Comparison of ENCODE assay signal across 8 mouse cellular contexts in genomic region chr5:113220383-113221146, GRCm38 (mm10). TPM values are rescaled to one million over a fixed set of nuclear protein-coding genes. Genes with fewer than 3 reads are reported as not detected.
DNase-seq lines count a peak whose midpoint lies in the region; ATAC-seq and TF ChIP-seq lines count a peak whose summit lies in the region.

No protein-coding gene starts in this region.

- H3K4me1 ChIP-seq in heart, embryonic 12.5 days (replicated peaks) = peaks cover 10% of the 10 kb centered on the region
- H3K4me1 ChIP-seq in cortical plate, adult 2 months (ENCODE audit: control insufficient read depth, insufficient read depth, low read length) = 0 out of 2 replicates have a peak, but pooled peaks cover 1% of the 10 kb centered on the region
- H3K4me1 ChIP-seq in limb, embryonic 12.5 days (replicated peaks) = peaks cover 8% of the 10 kb centered on the region; the same call in 1 of the 2 replicates

- ATAC-seq in heart, embryonic 12.5 days (ENCODE audit: insufficient number of reproducible peaks, low FRiP score) = peak; percentile 15
- peak; percentile 8 to 22; a peak in 1 of 4 replicates for ATAC-seq in hematopoietic stem cell, adult 5-6 weeks (replicated peaks in 1 of 2; ENCODE audit: insufficient read depth in 1 of 2, low FRiP score in 2 of 2, low TSS enrichment in 1 of 2, low read depth in 1 of 2, poor library complexity in 2 of 2, severe bottlenecking in 2 of 2)
- peak; percentile 19; the same call in 1 of the 2 replicates for ATAC-seq in limb, embryonic 12.5 days (ENCODE audit: insufficient number of reproducible peaks, insufficient read depth, low FRiP score, low TSS enrichment, low read depth)

- TF ChIP-seq CTCF in cortical plate, adult 2 months (IDR thresholded peaks at IDR 0.05; ENCODE audit: extremely low read depth, insufficient read depth, low read length) = no peak

- H3ac ChIP-seq in myocyte (ENCODE audit: control insufficient read depth, insufficient read length) = peak overlapping the region; percentile 0

- no peaks in the 10 kb centered on the region for H3K79me2 ChIP-seq in myocyte (ENCODE audit: control insufficient read depth, insufficient read depth)

- DNase-seq in heart, postnatal 25 days (ENCODE audit: low spot score) = no peak
- no peak for DNase-seq in ovary, adult 18-20 months (ENCODE audit: low spot score)
- no peak for DNase-seq in cerebellum, adult 8-10 months

- peak overlapping the region; percentile 83 for H3K9ac ChIP-seq in heart, embryonic 12.5 days
- H3K9ac ChIP-seq in limb, embryonic 12.5 days (replicated peaks) = peak overlapping the region; percentile 71

- intact Hi-C loops in heart, postnatal 25 days (cut with DNase I) = loop anchor here (1.0 kb wide), 1 partner anchor 40 kb away; no protein-coding TSS in a partner anchor

- H3K27ac ChIP-seq in heart, embryonic 12.5 days (ENCODE audit: poor library complexity, severe bottlenecking) = no peak overlapping the region
- no peak overlapping the region for H3K27ac ChIP-seq in cortical plate, adult 2 months (ENCODE audit: insufficient read depth, low read length)
- H3K27ac ChIP-seq in limb, embryonic 12.5 days = no peak overlapping the region

- peak overlapping the region; percentile 74 for H3K4me3 ChIP-seq in heart, embryonic 12.5 days
- peak overlapping the region; percentile 43 for H3K4me3 ChIP-seq in cortical plate, adult 2 months (ENCODE audit: insufficient read depth, low read length)
- peak overlapping the region; percentile 54 for H3K4me3 ChIP-seq in limb, embryonic 12.5 days (replicated peaks)
- peak overlapping the region; percentile 17 for H3K4me3 ChIP-seq in myocyte

- no peaks in the 10 kb centered on the region for H3K9me3 ChIP-seq in heart, embryonic 12.5 days (replicated peaks)
- H3K9me3 ChIP-seq in limb, embryonic 12.5 days = no peaks in the 10 kb centered on the region

- H3K27me3 ChIP-seq in heart, embryonic 12.5 days (replicated peaks) = peaks cover 30% of the 10 kb centered on the region
- peaks cover 39% of the 10 kb centered on the region for H3K27me3 ChIP-seq in limb, embryonic 12.5 days
- no peaks in the 10 kb centered on the region for H3K27me3 ChIP-seq in myocyte (ENCODE audit: control insufficient read depth, insufficient read depth, insufficient read length)

- no peak for TF ChIP-seq POLR2A in cortical plate, adult 2 months (IDR thresholded peaks at IDR 0.05; ENCODE audit: extremely low read depth, insufficient read depth, low read length)
- TF ChIP-seq POLR2A in myocyte (IDR thresholded peaks at IDR 0.05; ENCODE audit: insufficient read length, low read depth) = no peak

- WGBS in heart, embryonic 12.5 days = 2% methylated on average over 64 of the region's 64 CpGs
- 2% methylated on average over 64 of the region's 64 CpGs for WGBS in limb, embryonic 12.5 days

- no peaks in the 10 kb centered on the region for H3K36me3 ChIP-seq in heart, embryonic 12.5 days
- no peaks in the 10 kb centered on the region for H3K36me3 ChIP-seq in limb, embryonic 12.5 days
- H3K36me3 ChIP-seq in myocyte (ENCODE audit: control insufficient read depth, insufficient read depth) = no peaks in the 10 kb centered on the region

- H3K4me2 ChIP-seq in heart, embryonic 12.5 days = peak overlapping the region; percentile 100
- H3K4me2 ChIP-seq in limb, embryonic 12.5 days = peak overlapping the region; percentile 97
- H3K4me2 ChIP-seq in myocyte (ENCODE audit: low read depth) = peak overlapping the region; percentile 76

TF ChIP-seq in myocyte, 11 proteins besides CTCF, POLR2A, EP300 and RAD21:
- no peak for TF ChIP-seq USF1 (IDR thresholded peaks at IDR 0.05; ENCODE audit: low read depth)
- TF ChIP-seq TCF3 (IDR thresholded peaks at IDR 0.05; ENCODE audit: insufficient read length, low read depth) = no peak
- TF ChIP-seq SRF (IDR thresholded peaks at IDR 0.05; ENCODE audit: control insufficient read depth, insufficient read length, low read depth) = no peak
- TF ChIP-seq E2F4 (IDR thresholded peaks at IDR 0.05; ENCODE audit: insufficient read depth) = no peak
- TF ChIP-seq CEBPB (IDR thresholded peaks at IDR 0.05; ENCODE audit: insufficient read depth, poor library complexity, severe bottlenecking) = no peak
- no peak for TF ChIP-seq MYOG (IDR thresholded peaks at IDR 0.05; ENCODE audit: control insufficient read depth in 1 of 3, insufficient read depth in 1 of 3, insufficient read length in 2 of 3, low read depth in 2 of 3)
- TF ChIP-seq REST (IDR thresholded peaks at IDR 0.05; ENCODE audit: insufficient read depth, insufficient read length) = no peak
- TF ChIP-seq POLR2AphosphoS2 (IDR thresholded peaks at IDR 0.05; ENCODE audit: insufficient read length, low read depth) = no peak
- no peak for TF ChIP-seq MYOD1 (IDR thresholded peaks at IDR 0.05; ENCODE audit: control insufficient read depth in 1 of 3, insufficient read length in 2 of 3, low read depth in 2 of 3)
- no peak for TF ChIP-seq TCF12 (IDR thresholded peaks at IDR 0.05; ENCODE audit: insufficient read depth, poor library complexity, severe bottlenecking)
- TF ChIP-seq MAX (IDR thresholded peaks at IDR 0.05; ENCODE audit: low read depth) = no peak

RNA-seq across cellular contexts. Expression of gene 2900026A02Rik, which starts 0.5 kb away (rescaled TPM):
- polyA plus RNA-seq in heart, embryonic 12.5 days (2016; fragmentation: Nextera tagmentation; extraction: Ambion mirVana) = 20.0 and 22.8 TPM in 2 replicates
- 10 to 100 TPM; 21.3 to 26.1 TPM for total RNA-seq in heart, postnatal 25 days (2021)
- polyA plus RNA-seq in cortical plate, adult 2 months (2012; rRNA removed) = 25.4 and 28.2 TPM in 2 replicates
- total RNA-seq in hematopoietic stem cell, adult 5-6 weeks (2017) = 9.7 and 10.8 TPM in 2 replicates
- 3.2 and 4.9 TPM in 2 replicates for polyA plus RNA-seq in limb, embryonic 12.5 days (2016; fragmentation: Nextera tagmentation; extraction: Ambion mirVana)
- 16.6 TPM for polyA plus RNA-seq in myocyte (2012; fragmentation: generic; extraction: Trizol)

RNA-seq across cellular contexts. Expression of gene Tmem211, which starts 6.1 kb away (rescaled TPM):
- polyA plus RNA-seq in heart, embryonic 12.5 days (2016; fragmentation: Nextera tagmentation; extraction: Ambion mirVana) = not detected in 2 replicates
- total RNA-seq in heart, postnatal 25 days (2021) = not detected
- not detected in 2 replicates for polyA plus RNA-seq in cortical plate, adult 2 months (2012; rRNA removed)
- not detected in 2 replicates for total RNA-seq in hematopoietic stem cell, adult 5-6 weeks (2017)
- polyA plus RNA-seq in limb, embryonic 12.5 days (2016; fragmentation: Nextera tagmentation; extraction: Ambion mirVana) = not detected in 2 replicates
- not detected for polyA plus RNA-seq in myocyte (2012; fragmentation: generic; extraction: Trizol)

Comparison
In these comparisons a context has a peak if more than half of its experiments do, and no peak if none do; other contexts are left out.
1. H3K4me3 ChIP-seq: peak in every context shown above with its lines; median percentile 74 in heart, embryonic 12.5 days; 54 in limb, embryonic 12.5 days; 43 in cortical plate, adult 2 months; 17 in myocyte.